Mouse (Mus musculus) adrenal gland, adult 18-20 months (tissue): ENCODE data around the gene Hist1h4b. TPM values are rescaled to one million over a fixed set of nuclear protein-coding genes. Genes with fewer than 3 reads are reported as not detected.
A peak's percentile ranks its signal among the peaks of the same experiment; 100 is the strongest.
"Not testable (repeated sequence)": the region's sequence is repeated elsewhere in the genome, so short reads cannot be mapped to it uniquely, and the experiment has no call there.

ENCODE experiments used
- DNase-seq, 2 experiments: peaks; one replicate each; pipeline ENCODE4 v3.0.0; 2021 to 2022; ENCODE audit warnings: low spot score in 2 of 2
- total RNA-seq, 2 experiments: library from RNA; stranded (reverse); gene quantifications; 1 replicate in 1 of 2; 2 replicates in 1 of 2; pipeline ENCODE4 v1.2.3; 2021

Gene Hist1h4b
- total RNA-seq, 2 experiments from 2014 or later, result 61.2 to 90.4 TPM

DNA sequence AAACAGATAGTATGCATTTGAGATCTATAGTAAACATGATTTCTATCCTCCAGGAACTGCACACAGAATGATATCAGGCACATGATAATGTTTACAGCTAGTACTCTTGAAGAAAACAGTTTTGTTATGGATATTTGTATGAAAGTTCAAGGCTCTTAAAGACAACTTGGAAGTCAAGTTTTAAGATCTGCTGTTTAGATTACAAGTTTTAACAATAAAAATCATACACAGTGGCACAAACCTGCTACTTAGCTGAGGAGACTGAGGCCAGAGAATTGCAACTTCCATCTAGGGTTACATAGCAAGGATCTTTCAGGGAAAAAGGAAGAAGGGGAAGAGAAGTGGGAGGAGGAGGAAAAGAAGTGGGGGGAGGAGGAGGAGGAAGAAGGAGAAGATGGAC lies 1.8 kb upstream of the Hist1h4b start:
- DNase-seq, result no peak

GRCm38 (mm10) chr13:23757211-23757773 lies 479 bp downstream of the Hist1h4b start:
- DNase-seq, result no peak

- no peak for DNase-seq
These were observed 1.1 kb downstream of the Hist1h4b start for GRCm38 (mm10) chr13:23757921-23758320.

DNA sequence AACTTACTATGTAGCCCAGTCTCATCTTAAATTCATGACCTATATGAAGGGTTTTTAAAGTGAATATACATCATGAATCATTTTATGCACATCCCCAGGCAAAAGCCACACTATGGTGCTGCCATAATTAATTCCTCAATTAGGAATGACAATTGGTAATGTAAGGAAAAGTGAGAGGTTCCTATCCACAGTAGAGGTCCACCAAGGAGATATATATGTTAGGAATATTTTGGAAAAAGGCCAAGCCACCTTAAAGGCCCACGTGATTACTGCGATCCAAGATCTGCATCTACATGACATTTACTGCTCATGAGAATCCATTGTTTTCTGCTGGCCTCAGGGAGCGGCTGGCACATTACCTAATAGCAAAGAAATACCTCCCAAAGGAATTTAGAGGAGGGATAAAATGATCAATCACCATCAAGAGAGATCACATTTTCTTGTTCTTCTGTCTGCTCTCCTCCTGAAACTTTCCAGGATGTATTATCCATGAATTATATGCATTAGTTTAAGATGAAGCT lies 2.5 kb downstream of the Hist1h4b start:
- DNase-seq, result no peak

- no peak for DNase-seq
These were observed 3.1 kb downstream of the Hist1h4b start for GRCm38 (mm10) chr13:23759916-23760239.

DNA sequence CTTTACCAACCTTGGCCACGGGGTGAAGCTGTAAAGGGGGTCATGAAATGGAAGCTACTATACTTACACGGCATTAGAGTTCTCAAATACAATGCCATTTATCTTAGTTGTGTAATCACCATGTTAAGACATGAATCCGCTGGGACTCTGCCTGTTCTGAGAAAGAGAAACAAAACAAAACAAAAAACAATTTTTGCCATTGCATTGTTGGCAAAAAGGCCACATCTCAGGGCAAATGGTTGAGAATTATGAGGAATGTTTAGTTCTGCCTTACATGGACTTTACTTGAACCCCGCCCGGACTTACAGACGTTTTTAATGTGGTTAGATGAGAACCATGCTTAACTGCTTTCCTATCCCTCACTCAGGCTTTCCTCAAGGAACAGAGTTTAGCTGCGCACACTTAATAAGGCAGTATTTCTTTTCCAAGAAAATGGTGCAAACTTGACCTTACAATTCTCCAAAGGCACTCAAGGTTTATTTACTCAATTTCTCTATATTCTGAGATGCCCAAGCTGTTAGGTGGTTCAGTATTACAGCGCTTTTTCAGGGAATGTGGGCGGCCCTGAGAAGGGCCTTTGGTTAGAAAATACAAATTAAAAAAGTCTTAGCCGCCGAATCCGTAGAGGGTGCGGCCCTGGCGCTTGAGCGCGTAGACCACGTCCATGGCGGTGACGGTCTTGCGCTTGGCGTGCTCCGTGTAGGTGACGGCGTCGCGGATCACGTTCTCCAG lies 3.6 kb downstream of the Hist1h4b start:
- no peak for DNase-seq

DNA sequence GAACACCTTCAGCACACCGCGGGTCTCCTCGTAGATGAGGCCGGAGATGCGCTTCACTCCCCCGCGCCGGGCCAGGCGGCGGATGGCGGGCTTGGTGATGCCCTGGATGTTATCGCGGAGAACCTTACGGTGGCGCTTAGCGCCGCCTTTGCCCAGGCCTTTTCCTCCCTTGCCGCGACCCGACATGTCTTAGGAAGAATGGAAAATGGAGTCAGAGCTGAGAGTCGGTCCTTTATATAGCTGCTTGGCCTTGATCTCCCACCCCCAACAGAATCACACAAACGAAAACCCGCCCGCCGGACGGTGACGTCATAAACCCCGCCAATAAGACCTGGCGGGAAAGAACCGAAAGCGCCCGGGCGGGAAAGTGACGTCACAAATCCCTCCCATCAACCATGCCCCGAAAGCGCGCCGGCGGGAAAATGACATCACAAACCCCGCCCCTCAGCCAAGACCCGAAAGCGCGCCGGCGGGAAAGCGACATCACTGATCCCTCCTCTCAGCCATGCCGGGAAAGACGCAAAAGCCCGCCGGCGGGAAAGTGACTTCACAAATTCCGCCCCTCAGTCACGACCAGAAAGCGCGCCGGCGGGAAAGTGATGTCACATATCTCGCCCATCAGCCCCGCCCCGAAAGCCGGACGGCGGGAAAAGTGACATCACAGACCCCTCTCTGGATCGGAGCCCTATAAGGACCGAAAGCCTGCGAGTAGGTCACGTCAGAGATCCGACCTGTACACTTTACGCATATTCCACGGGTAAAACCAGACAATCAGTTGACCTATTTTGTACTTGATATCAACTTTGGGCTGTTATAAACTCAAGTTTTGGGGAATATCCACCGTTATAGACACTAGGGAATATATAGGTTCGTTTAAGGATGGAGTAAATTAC lies 4.4 kb downstream of the Hist1h4b start, which contains the start of gene Hist1h4a:
TSS of gene Hist1h4a (minus strand) at position 259 of the 893 bp plus-strand sequence.
- DNase-seq, result peak; percentile 93 to 94

DNA sequence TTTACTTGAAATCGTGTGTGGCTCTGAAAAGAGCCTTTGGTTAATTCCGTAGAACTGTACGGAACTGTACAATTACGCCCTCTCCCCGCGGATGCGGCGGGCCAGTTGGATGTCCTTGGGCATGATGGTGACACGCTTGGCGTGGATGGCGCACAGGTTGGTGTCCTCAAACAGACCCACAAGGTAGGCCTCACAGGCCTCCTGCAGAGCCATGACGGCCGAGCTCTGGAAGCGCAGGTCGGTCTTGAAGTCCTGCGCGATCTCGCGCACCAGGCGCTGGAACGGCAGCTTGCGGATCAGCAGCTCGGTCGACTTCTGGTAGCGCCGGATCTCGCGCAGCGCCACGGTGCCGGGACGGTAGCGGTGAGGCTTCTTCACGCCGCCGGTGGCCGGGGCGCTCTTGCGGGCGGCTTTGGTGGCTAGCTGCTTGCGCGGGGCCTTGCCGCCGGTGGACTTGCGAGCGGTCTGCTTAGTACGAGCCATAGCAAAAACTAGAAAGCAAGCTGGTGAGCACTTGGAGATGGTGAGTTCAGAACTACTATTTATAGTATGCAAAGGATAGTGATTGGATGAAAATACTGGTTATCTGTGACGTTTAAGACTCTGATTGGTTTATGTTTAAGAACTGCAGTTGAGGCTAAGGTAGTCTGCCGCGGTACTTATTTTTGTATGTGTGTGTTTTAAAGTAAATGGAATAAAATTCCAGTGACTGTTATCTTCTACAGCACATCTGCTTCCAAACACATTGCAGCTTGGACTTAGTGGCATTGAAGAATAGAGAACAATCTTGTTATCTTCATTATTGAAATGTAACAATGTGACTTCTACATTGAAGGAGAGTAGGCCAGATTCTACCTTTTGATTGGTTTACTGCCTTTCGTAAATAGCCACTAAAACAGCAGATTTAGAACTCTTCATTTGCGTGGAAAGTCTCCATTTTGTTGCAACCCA lies 5.3 kb downstream of the Hist1h4b start, which contains the start of gene Hist1h3a:
TSS of gene Hist1h3a (minus strand) at position 516 of the 951 bp plus-strand sequence.
- DNase-seq, result peak; percentile 50 to 69

DNA sequence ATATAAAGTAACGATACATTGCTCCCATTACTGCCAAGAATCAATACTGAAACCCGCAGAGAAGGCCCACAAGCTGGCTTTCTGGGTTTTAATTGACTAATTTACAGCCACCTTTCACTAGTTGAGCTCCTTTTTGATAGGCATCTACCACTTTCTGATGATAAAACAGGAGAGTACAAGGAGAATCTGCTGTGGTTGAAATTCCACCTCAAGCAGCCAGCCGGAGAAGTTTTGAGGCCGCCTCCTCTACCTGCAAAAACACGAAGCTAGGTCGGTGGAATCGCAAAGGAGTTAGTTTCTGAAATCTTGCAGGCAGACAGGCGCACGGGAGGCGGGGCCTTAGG lies 6.4 kb downstream of the Hist1h4b start:
- DNase-seq, result no peak

GRCm38 (mm10) chr13:23763586-23764323 lies 6.9 kb downstream of the Hist1h4b start, which contains the start of gene Hist1h1a:
Gene Hist1h1a (plus strand): TSS chr13:23763666.
- peak; percentile 64 to 76 for DNase-seq

GRCm38 (mm10) chr13:23764324-23765171 lies 7.7 kb downstream of the Hist1h4b start:
- no peak for DNase-seq

GRCm38 (mm10) chr13:23765172-23765513 lies 8.3 kb downstream of the Hist1h4b start:
- DNase-seq, result no peak

DNA sequence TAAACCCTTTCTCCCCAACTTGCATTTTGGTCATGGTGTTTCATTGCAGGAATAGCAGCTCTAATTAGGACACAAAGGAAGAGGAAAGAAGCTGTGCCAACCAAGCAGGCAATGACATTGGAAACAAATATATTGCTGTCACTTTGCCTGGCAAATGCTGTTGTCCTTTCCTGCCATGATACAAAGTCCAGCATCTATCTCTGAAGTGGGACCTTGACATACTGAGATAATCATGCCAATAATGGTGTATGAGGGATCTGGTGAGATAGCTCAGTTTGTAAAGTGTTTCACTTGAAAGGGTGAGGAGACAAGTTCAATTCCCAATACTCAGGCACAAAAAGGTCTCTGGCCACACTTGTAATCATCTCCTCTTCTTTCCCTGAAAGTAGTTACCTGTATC lies 10.0 kb downstream of the Hist1h4b start:
- DNase-seq, result no peak

DNA sequence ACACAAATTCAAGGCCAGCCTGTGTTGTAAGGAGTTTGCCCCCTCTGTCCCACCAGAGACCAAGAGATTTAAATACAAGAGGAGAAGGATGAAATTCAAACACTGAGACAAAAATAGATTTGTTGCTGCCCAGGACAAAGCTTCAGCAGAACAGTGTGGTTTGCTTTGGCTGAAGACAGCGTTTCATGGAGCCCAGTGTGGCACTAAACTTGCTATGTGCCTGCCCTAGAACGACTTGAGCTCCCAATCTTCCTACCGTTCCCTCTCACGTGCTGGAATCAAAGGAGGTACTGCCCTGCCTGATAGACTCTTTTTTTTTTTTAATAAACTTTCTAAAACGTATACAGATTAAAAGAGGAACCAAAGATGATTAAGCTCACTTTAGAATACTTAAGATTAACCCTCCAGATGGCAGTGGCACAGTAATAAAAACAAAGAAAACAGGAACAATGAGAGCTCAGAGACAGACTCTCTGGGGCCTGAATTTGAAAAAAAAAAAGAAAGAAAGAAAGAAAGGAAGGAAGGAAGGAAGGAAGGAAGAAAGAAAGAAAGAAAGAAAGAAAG lies 12.1 kb downstream of the Hist1h4b start:
- DNase-seq, result no peak

- DNase-seq, result not testable (repeated sequence)
These were observed 12.8 kb downstream of the Hist1h4b start, which contains the start of gene Trim38 for GRCm38 (mm10) chr13:23769613-23770012. Gene Trim38 (plus strand): TSS chr13:23769913.

- DNase-seq, result no peak
These were observed 15.9 kb downstream of the Hist1h4b start for GRCm38 (mm10) chr13:23772561-23773313.

DNA sequence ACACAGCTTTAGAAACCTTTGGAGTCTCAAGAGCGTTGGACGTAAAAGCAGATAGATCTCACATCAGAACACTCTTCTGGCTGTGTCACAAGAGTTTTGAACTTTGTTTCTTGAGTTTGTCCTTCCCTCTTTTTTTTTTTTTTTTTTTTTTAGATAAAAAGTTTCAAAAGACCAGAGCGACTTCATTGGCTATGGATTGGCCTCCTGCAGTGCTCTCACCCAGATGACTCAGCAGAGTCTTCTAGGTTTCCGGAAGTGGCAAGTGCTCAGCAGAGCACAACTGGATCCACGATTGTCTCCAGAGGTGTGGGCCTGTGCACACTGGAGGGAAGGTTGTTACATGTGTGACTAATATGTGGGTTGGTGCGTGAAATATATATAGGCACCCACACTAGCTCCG lies 21.5 kb downstream of the Hist1h4b start:
- no peak for DNase-seq

- DNase-seq, result no peak
These were observed 22.2 kb downstream of the Hist1h4b start for GRCm38 (mm10) chr13:23779025-23779424.
